Mouse (Mus musculus) heart, postnatal 0 days (tissue): ENCODE results near the gene Nop58. TPM values are rescaled to one million over a fixed set of nuclear protein-coding genes. Genes with fewer than 3 reads are reported as not detected.

Experiments
- ATAC-seq: fragments of 200-750 bp; cut with Nextera tagmentation; 2 replicates; pipeline ENCODE4 v1.8.0; 2017; ENCODE audit warnings: low read depth, moderate number of reproducible peaks, moderate library complexity; ENCODE audit not compliant: insufficient read depth
- DNase-seq: peaks from one replicate; pipeline ENCODE4 v3.0.0-alpha.2; 2016; ENCODE audit warnings: low spot score
- H3K27ac ChIP-seq: fragments of 300-500 bp; sonication (generic); 2 replicates; pipeline ENCODE4 v1.5.1; 2014; ENCODE audit warnings: low read depth, mild to moderate bottlenecking
- H3K27me3 ChIP-seq: fragments of 300-500 bp; sonication (generic); 2 replicates; pipeline ENCODE4 v1.6.1; 2014; ENCODE audit warnings: low read length, mixed read lengths; ENCODE audit not compliant: control insufficient read depth, insufficient read depth
- H3K36me3 ChIP-seq: fragments of 300-500 bp; sonication (generic); replicated peaks from 2 replicates; pipeline ENCODE4 v1.6.1; 2014; ENCODE audit warnings: low read length, mixed read lengths; ENCODE audit not compliant: control insufficient read depth, insufficient read depth
- H3K4me1 ChIP-seq: fragments of 300-500 bp; sonication (generic); 2 replicates; pipeline ENCODE4 v1.6.1; 2014; ENCODE audit warnings: antibody characterized with exemption; ENCODE audit not compliant: control insufficient read depth, insufficient read depth
- H3K4me2 ChIP-seq: fragments of 300-500 bp; sonication (generic); 2 replicates; pipeline ENCODE4 v1.6.1; 2014; ENCODE audit warnings: low read depth, mild to moderate bottlenecking, low read length, moderate library complexity
- H3K4me3 ChIP-seq: fragments of 300-500 bp; sonication (generic); 2 replicates; pipeline ENCODE4 v1.5.1; 2014; ENCODE audit warnings: low read depth, low read length
- H3K9ac ChIP-seq: fragments of 300-500 bp; sonication (generic); replicated peaks from 2 replicates; pipeline ENCODE4 v1.6.1; 2014; ENCODE audit warnings: low read depth, low read length, mixed read lengths
- H3K9me3 ChIP-seq: fragments of 300-500 bp; sonication (generic); replicated peaks from 2 replicates; pipeline ENCODE4 v1.6.1; 2016; ENCODE audit warnings: low read length; ENCODE audit not compliant: control insufficient read depth
- CTCF ChIP-seq: IDR thresholded peaks from 2 replicates; pipeline ENCODE4 v1.5.1; 2016; ENCODE audit warnings: antibody characterized with exemption, control low read depth, low read depth
- EP300 ChIP-seq: IDR thresholded peaks from 2 replicates; pipeline ENCODE4 v1.6.1; 2016; ENCODE audit warnings: antibody characterized with exemption, low read depth
- WGBS: fragments of 180-500 bp; shearing (Covaris S2); extraction: QIAGEN DNeasy Blood & Tissue Kit; methylation state at CpG from one replicate; pipeline ENCODE4 v1.1.7; 2014; 5-methylcytosine and 5-hydroxymethylcytosine counted together
- polyA plus RNA-seq: library from polyadenylated mRNA; unstranded; fragments of >200 nt; fragmentation: Nextera tagmentation; extraction: Ambion mirVana; gene quantifications from 2 replicates; pipeline ENCODE4 v1.2.1, GENCODE M21; 2015
- total RNA-seq: library from RNA; depleted of rRNA; stranded (reverse); fragments of >200 nt; gene quantifications from 2 replicates; pipeline ENCODE4 v1.2.3, GENCODE M21; 2014; ENCODE audit warnings: low replicate concordance

Gene Nop58
- total and polyA plus RNA-seq, 2 experiments from 2014 or later = 30.7 to 82.0 TPM

GRCm38 (mm10) chr1:59669962-59670630, 14.7 kb upstream of the Nop58 start:
- Histone ChIP-seq H3K9me3 (no peaks in the 10 kb centered on the region), H3K27ac (peak overlapping the region; percentile 94), H3K36me3 (0 out of 2 replicates have a peak, but pooled peaks cover 4% of the 10 kb centered on the region), H3K4me3 (peak overlapping the region; percentile 94), H3K4me2 (peak overlapping the region; percentile 77), H3K9ac (peak overlapping the region; percentile 98), H3K4me1 (peaks cover 23% of the 10 kb centered on the region), H3K27me3 (no peaks in the 10 kb centered on the region)
- no peak for TF ChIP-seq CTCF
- TF ChIP-seq EP300 = no peak
- peak; percentile 26 for DNase-seq
- ATAC-seq = peak; percentile 44
- WGBS = 0% methylated on average over 47 of the region's 54 CpGs

- Histone ChIP-seq H3K27ac (peak within 1 kb of the TSS; percentile 94), H3K4me3 (peak within 1 kb of the TSS; percentile 94), H3K27me3 (no peaks in the 10 kb centered on the region), H3K4me2 (peak within 1 kb of the TSS; percentile 77), H3K9me3 (no peaks in the 10 kb centered on the region), H3K36me3 (0 out of 2 replicates have a peak, but pooled peaks cover 4% of the 10 kb centered on the region), H3K4me1 (peaks cover 19% of the 10 kb centered on the region; the same call in 1 of the 2 replicates), H3K9ac (peak within 1 kb of the TSS; percentile 98)
- ATAC-seq (peak; percentile 96), DNase-seq (peak; percentile 95)
- TF ChIP-seq CTCF = no peak
- no peak; the same call in 1 of the 2 replicates for TF ChIP-seq EP300
- WGBS = under 1% methylated on average over 36 of the region's 36 CpGs
Measured at GRCm38 (mm10) chr1:59670641-59671168, 14.1 kb upstream of the Nop58 start, which contains the start of gene Sumo1. Sumo1 (minus strand) TSS chr1:59670834.

- TF ChIP-seq CTCF (no peak), EP300 (no peak)
- ATAC-seq = no peak
- 0 out of 2 replicates have a peak, but pooled peaks cover 4% of the 10 kb centered on the region for H3K36me3 ChIP-seq
- H3K27ac ChIP-seq = no peak overlapping the region
- H3K27me3 ChIP-seq = no peaks in the 10 kb centered on the region
- H3K9ac ChIP-seq = no peak overlapping the region
- H3K9me3 ChIP-seq = no peaks in the 10 kb centered on the region
- H3K4me3 ChIP-seq = no peak overlapping the region
- peaks cover 16% of the 10 kb centered on the region; the same call in 1 of the 2 replicates for H3K4me1 ChIP-seq
- WGBS = 90% methylated on average over 2 of the region's 2 CpGs
- no peak overlapping the region for H3K4me2 ChIP-seq
- no peak for DNase-seq
Measured at GRCm38 (mm10) chr1:59673661-59674060, 11.1 kb upstream of the Nop58 start.

GRCm38 (mm10) chr1:59683926-59684818, 599 bp upstream of the Nop58 start:
- ATAC-seq = peak; percentile 7; the same call in 1 of the 2 replicates
- peak overlapping the region; percentile 64 for H3K4me3 ChIP-seq
- WGBS = 8% methylated on average over 11 of the region's 11 CpGs
- no peaks in the 10 kb centered on the region; the same call in 1 of the 2 replicates for H3K9me3 ChIP-seq
- H3K27me3 ChIP-seq = no peaks in the 10 kb centered on the region
- TF ChIP-seq CTCF (no peak), EP300 (no peak)
- peaks cover 20% of the 10 kb centered on the region for H3K4me1 ChIP-seq
- peak overlapping the region; percentile 39 for H3K9ac ChIP-seq
- DNase-seq = no peak
- no peaks in the 10 kb centered on the region for H3K36me3 ChIP-seq
- peak overlapping the region; percentile 57 for H3K4me2 ChIP-seq
- H3K27ac ChIP-seq = peak overlapping the region; percentile 22

- WGBS = 23% methylated on average over 1 of the region's 1 CpGs
- H3K4me1 ChIP-seq = peaks cover 20% of the 10 kb centered on the region
- H3K36me3 ChIP-seq = peaks cover 12% of the 10 kb centered on the region; the same call in 1 of the 2 replicates
- H3K9me3 ChIP-seq = no peaks in the 10 kb centered on the region
- no peak overlapping the region for H3K4me3 ChIP-seq
- DNase-seq = no peak
- ATAC-seq = no peak
- no peak overlapping the region for H3K9ac ChIP-seq
- H3K27ac ChIP-seq = no peak overlapping the region
- H3K27me3 ChIP-seq = no peaks in the 10 kb centered on the region
- TF ChIP-seq CTCF = no peak
- no peak for TF ChIP-seq EP300
- no peak overlapping the region for H3K4me2 ChIP-seq
Measured at GRCm38 (mm10) chr1:59687493-59687892, 2.7 kb downstream of the Nop58 start.
